Mouse (Mus musculus) cortical plate, adult 2 months (tissue): Measurements from ENCODE around the gene Ctnnb1. TPM values are rescaled to one million over a fixed set of nuclear protein-coding genes. Genes with fewer than 3 reads are reported as not detected.

Experiments used
- H3K27ac ChIP-seq: fragments of 200-500 bp; 2 replicates; pipeline ENCODE4 v1.5.1; 2012; ENCODE audit warnings: low read length, control low read depth, inconsistent platforms; ENCODE audit not compliant: insufficient read depth
- H3K4me1 ChIP-seq: fragments of 200-500 bp; 2 replicates; pipeline ENCODE4 v1.6.1; 2011; ENCODE audit warnings: low read length; ENCODE audit not compliant: control insufficient read depth, insufficient read depth
- H3K4me3 ChIP-seq: fragments of 200-500 bp; 2 replicates; pipeline ENCODE4 v1.5.1; 2011; ENCODE audit warnings: mild to moderate bottlenecking, low read length, control low read depth; ENCODE audit not compliant: insufficient read depth
- CTCF ChIP-seq: fragments of 200-500 bp; IDR thresholded peaks from 2 replicates; pipeline ENCODE4 v1.5.1; 2011; ENCODE audit warnings: mild to moderate bottlenecking, control low read depth, low read length; ENCODE audit not compliant: insufficient read depth; ENCODE audit errors: extremely low read depth
- POLR2A ChIP-seq: fragments of 200-500 bp; IDR thresholded peaks from 2 replicates; pipeline ENCODE4 v1.6.1; 2011; ENCODE audit warnings: mild to moderate bottlenecking, low read length, control low read depth; ENCODE audit not compliant: insufficient read depth; ENCODE audit errors: extremely low read depth
- polyA plus RNA-seq: library from polyadenylated mRNA; depleted of rRNA; stranded (reverse); fragments of >200 nt; gene quantifications from 2 replicates; pipeline ENCODE4 v1.2.3, GENCODE M21; 2012

Gene Ctnnb1
- polyA plus RNA-seq, 1 experiment, result 204 TPM

- no peak overlapping the region for H3K4me3 ChIP-seq
- H3K4me1 ChIP-seq, result no peaks in the 10 kb centered on the region; the same call in 1 of the 2 replicates
- no peak overlapping the region for H3K27ac ChIP-seq
- TF ChIP-seq CTCF, result no peak
- TF ChIP-seq POLR2A, result no peak
Measured at GRCm38 (mm10) chr9:120973026-120973515, 44.1 kb downstream of the Ctnnb1 start.

- no peaks in the 10 kb centered on the region; the same call in 1 of the 2 replicates for H3K4me1 ChIP-seq
- TF ChIP-seq CTCF (no peak), POLR2A (no peak)
Measured at GRCm38 (mm10) chr9:120974209-120974608, 45.2 kb downstream of the Ctnnb1 start.

GRCm38 (mm10) chr9:120976158-120976557 lies 47.1 kb downstream of the Ctnnb1 start:
- Histone ChIP-seq H3K4me1 (no peaks in the 10 kb centered on the region; the same call in 1 of the 2 replicates), H3K4me3 (no peak overlapping the region), H3K27ac (no peak overlapping the region)

More at GRCm38 (mm10) chr9:120974209-120974608, 45.2 kb downstream of the Ctnnb1 start:
- Histone ChIP-seq H3K4me3 (no peak overlapping the region), H3K27ac (no peak overlapping the region)

GRCm38 (mm10) chr9:120976856-120977255 lies 47.8 kb downstream of the Ctnnb1 start:
- TF ChIP-seq POLR2A (no peak), CTCF (no peak)

More at GRCm38 (mm10) chr9:120976158-120976557, 47.1 kb downstream of the Ctnnb1 start:
- TF ChIP-seq CTCF (no peak), POLR2A (no peak)

GRCm38 (mm10) chr9:120981777-120982176 lies 52.8 kb downstream of the Ctnnb1 start:
- Histone ChIP-seq H3K27ac (no peak overlapping the region), H3K4me3 (no peak overlapping the region), H3K4me1 (no peaks in the 10 kb centered on the region)
- TF ChIP-seq CTCF, result no peak
- no peak for TF ChIP-seq POLR2A

More at GRCm38 (mm10) chr9:120976856-120977255, 47.8 kb downstream of the Ctnnb1 start:
- Histone ChIP-seq H3K27ac (no peak overlapping the region), H3K4me1 (no peaks in the 10 kb centered on the region; the same call in 1 of the 2 replicates), H3K4me3 (no peak overlapping the region)

GRCm38 (mm10) chr9:120983849-120984248 lies 54.8 kb downstream of the Ctnnb1 start:
- no peak overlapping the region for H3K4me3 ChIP-seq
- H3K27ac ChIP-seq, result no peak overlapping the region
- TF ChIP-seq CTCF (no peak), POLR2A (no peak)
- H3K4me1 ChIP-seq, result 0 out of 2 replicates have a peak, but pooled peaks cover 2% of the 10 kb centered on the region

- no peak overlapping the region for H3K4me3 ChIP-seq
- no peak for TF ChIP-seq POLR2A
- no peak for TF ChIP-seq CTCF
Measured at GRCm38 (mm10) chr9:120984509-120984908, 55.5 kb downstream of the Ctnnb1 start.

GRCm38 (mm10) chr9:120985009-120985408 lies 56.0 kb downstream of the Ctnnb1 start:
- Histone ChIP-seq H3K27ac (no peak overlapping the region), H3K4me3 (no peak overlapping the region), H3K4me1 (0 out of 2 replicates have a peak, but pooled peaks cover 2% of the 10 kb centered on the region)
- TF ChIP-seq POLR2A (no peak), CTCF (no peak)

More at GRCm38 (mm10) chr9:120984509-120984908, 55.5 kb downstream of the Ctnnb1 start:
- no peak overlapping the region for H3K27ac ChIP-seq
- H3K4me1 ChIP-seq, result 0 out of 2 replicates have a peak, but pooled peaks cover 2% of the 10 kb centered on the region

- Histone ChIP-seq H3K4me1 (0 out of 2 replicates have a peak, but pooled peaks cover 2% of the 10 kb centered on the region), H3K27ac (no peak overlapping the region), H3K4me3 (no peak overlapping the region)
- TF ChIP-seq CTCF (no peak), POLR2A (no peak)
Measured at GRCm38 (mm10) chr9:120985524-120985923, 56.5 kb downstream of the Ctnnb1 start.

GRCm38 (mm10) chr9:120986255-120986654 lies 57.2 kb downstream of the Ctnnb1 start:
- Histone ChIP-seq H3K4me3 (no peak overlapping the region), H3K4me1 (0 out of 2 replicates have a peak, but pooled peaks cover 2% of the 10 kb centered on the region), H3K27ac (no peak overlapping the region)
- TF ChIP-seq CTCF (no peak), POLR2A (no peak)

- Histone ChIP-seq H3K4me1 (0 out of 2 replicates have a peak, but pooled peaks cover 2% of the 10 kb centered on the region), H3K4me3 (no peak overlapping the region), H3K27ac (no peak overlapping the region)
- TF ChIP-seq POLR2A, result no peak
- TF ChIP-seq CTCF, result no peak
Measured at GRCm38 (mm10) chr9:120986994-120987393, 58.0 kb downstream of the Ctnnb1 start.
